Mouse (Mus musculus): Measurements from ENCODE around the gene Arf3. TPM values are rescaled to one million over a fixed set of nuclear protein-coding genes. Genes with fewer than 3 reads are reported as not detected.

The Arf3 gene
- total and polyA plus RNA-seq, 3 experiments: 37.4 to 239 (median 140) TPM

- no peak within 1 kb of the TSS for H3K9ac ChIP-seq (ENCODE audit: control insufficient read depth, low read depth, low read length, poor library complexity, severe bottlenecking)
- H3K27ac ChIP-seq (ENCODE audit: control insufficient read depth, low read depth, low read length): no peak within 1 kb of the TSS
- peak within 1 kb of the TSS in 1 of 2 experiments; percentile 37; a peak in 1 of 4 replicates for H3K4me3 ChIP-seq (ENCODE audit: control insufficient read depth in 1 of 2, insufficient read depth in 1 of 2, low read depth in 2 of 2, low read length in 2 of 2)
- TF ChIP-seq ZNF384 (IDR thresholded peaks at IDR 0.05; ENCODE audit: low read depth, low read length): peak; percentile 99
- peak; percentile 80 for TF ChIP-seq HCFC1 (IDR thresholded peaks at IDR 0.05; ENCODE audit: low read depth, low read length)
- TF ChIP-seq SIN3A (IDR thresholded peaks at IDR 0.05; ENCODE audit: low read length): peak; percentile 99
- no peak for TF ChIP-seq NELFE (IDR thresholded peaks at IDR 0.05; ENCODE audit: low read depth, low read length)
- no peak for TF ChIP-seq RCOR1 (IDR thresholded peaks at IDR 0.05; ENCODE audit: low read depth, low read length)
- TF ChIP-seq ELF1 (IDR thresholded peaks at IDR 0.05; ENCODE audit: low read depth, low read length): peak; percentile 26; the same call in 1 of the 2 replicates
- TF ChIP-seq MXI1 (IDR thresholded peaks at IDR 0.05; ENCODE audit: low read depth, low read length): peak; percentile 86
- peak; percentile 44 to 86 (median 78); a peak in 5 of 6 replicates for TF ChIP-seq CTCF (IDR thresholded peaks at IDR 0.05 in 2 of 3, conservative IDR thresholded peaks at IDR 0.05 in 1 of 3; ENCODE audit: control insufficient read depth in 1 of 3, insufficient read depth in 1 of 3, low read depth in 2 of 3, low read length in 3 of 3, poor library complexity in 1 of 3, severe bottlenecking in 1 of 3)
- 0 out of 2 replicates have a peak, but pooled peaks have one; percentile 16 for TF ChIP-seq TBP (IDR thresholded peaks at IDR 0.05; ENCODE audit: low read depth, low read length)
- no peak; the same call in 1 of the 2 replicates for TF ChIP-seq GABPA (IDR thresholded peaks at IDR 0.05; ENCODE audit: low read depth, low read length)
- no peaks in the 10 kb centered on the region for H3K79me2 ChIP-seq (ENCODE audit: control insufficient read depth, insufficient read depth, low read length, poor library complexity)
- H3K27me3 ChIP-seq (ENCODE audit: control insufficient read depth in 1 of 2, insufficient read depth in 2 of 2, low read length in 2 of 2): peaks cover 4 to 17% of the 10 kb centered on the region in 2 experiments
- H3K9me3 ChIP-seq (replicated peaks; ENCODE audit: insufficient read depth, low read length): no peaks in the 10 kb centered on the region
- peak; percentile 95 for DNase-seq (ENCODE audit: low read depth, low spot score)
- no peaks in the 10 kb centered on the region; a peak in 1 of 4 replicates for H3K36me3 ChIP-seq (ENCODE audit: control insufficient read depth in 1 of 2, insufficient read depth in 2 of 2, low read length in 2 of 2)
- H3K4me1 ChIP-seq (ENCODE audit: control insufficient read depth in 1 of 2, insufficient read depth in 2 of 2, low read length in 2 of 2): no peaks in the 10 kb centered on the region; a peak in 1 of 4 replicates
Measured at GRCm38 (mm10) chr15:98707766-98708372, 55.1 kb downstream of the Arf3 start, which contains the start of gene Ccdc65. Gene Ccdc65, plus strand, starts transcription at chr15:98708207.

- Histone ChIP-seq H3K27me3 (ENCODE audit: control insufficient read depth in 1 of 2, insufficient read depth in 2 of 2, low read length in 2 of 2) (peaks cover 8 to 29% of the 10 kb centered on the region in 2 experiments), H3K79me2 (ENCODE audit: control insufficient read depth, insufficient read depth, low read length, poor library complexity) (no peaks in the 10 kb centered on the region), H3K4me3 (ENCODE audit: control insufficient read depth in 1 of 2, insufficient read depth in 1 of 2, low read depth in 2 of 2, low read length in 2 of 2) (no peak overlapping the region), H3K36me3 (ENCODE audit: control insufficient read depth in 1 of 2, insufficient read depth in 2 of 2, low read length in 2 of 2) (no peaks in the 10 kb centered on the region; a peak in 1 of 4 replicates), H3K27ac (ENCODE audit: control insufficient read depth, low read depth, low read length) (no peak overlapping the region), H3K4me1 (ENCODE audit: control insufficient read depth in 1 of 2, insufficient read depth in 2 of 2, low read length in 2 of 2) (no peaks in the 10 kb centered on the region; a peak in 2 of 4 replicates), H3K9me3 (replicated peaks; ENCODE audit: insufficient read depth, low read length) (no peaks in the 10 kb centered on the region), H3K9ac (ENCODE audit: control insufficient read depth, low read depth, low read length, poor library complexity, severe bottlenecking) (no peak overlapping the region)
- no peak for DNase-seq (ENCODE audit: low read depth, low spot score)
- no peak for TF ChIP-seq CTCF (IDR thresholded peaks at IDR 0.05 in 2 of 3, conservative IDR thresholded peaks at IDR 0.05 in 1 of 3; ENCODE audit: control insufficient read depth in 1 of 3, insufficient read depth in 1 of 3, low read depth in 2 of 3, low read length in 3 of 3, poor library complexity in 1 of 3, severe bottlenecking in 1 of 3)
- TF ChIP-seq ELF1 (IDR thresholded peaks at IDR 0.05; ENCODE audit: low read depth, low read length): no peak
- no peak for TF ChIP-seq KAT2A (conservative IDR thresholded peaks at IDR 0.05; ENCODE audit: low read depth, low read length)
- no peak for TF ChIP-seq SIN3A (IDR thresholded peaks at IDR 0.05; ENCODE audit: low read length)
- no peak for TF ChIP-seq ETS1 (IDR thresholded peaks at IDR 0.05; ENCODE audit: low read depth, low read length)
- TF ChIP-seq ZKSCAN1 (IDR thresholded peaks at IDR 0.05; ENCODE audit: low read depth, low read length): no peak
- no peak for TF ChIP-seq TBP (IDR thresholded peaks at IDR 0.05; ENCODE audit: low read depth, low read length)
- TF ChIP-seq ZNF384 (IDR thresholded peaks at IDR 0.05; ENCODE audit: low read depth, low read length): no peak
- TF ChIP-seq HCFC1 (IDR thresholded peaks at IDR 0.05; ENCODE audit: low read depth, low read length): no peak
- no peak for TF ChIP-seq SMC3 (IDR thresholded peaks at IDR 0.05; ENCODE audit: low read depth, low read length)
- TF ChIP-seq EP300 (IDR thresholded peaks at IDR 0.05; ENCODE audit: low read depth in 1 of 2, low read length in 2 of 2): no peak
- TF ChIP-seq RCOR1 (IDR thresholded peaks at IDR 0.05; ENCODE audit: low read depth, low read length): no peak
- no peak for TF ChIP-seq MAZ (IDR thresholded peaks at IDR 0.05; ENCODE audit: low read depth, low read length)
- TF ChIP-seq ZMIZ1 (IDR thresholded peaks at IDR 0.05; ENCODE audit: low read depth, low read length): no peak
- no peak for TF ChIP-seq POLR2A (IDR thresholded peaks at IDR 0.05; ENCODE audit: control insufficient read depth in 1 of 2, insufficient read depth in 1 of 2, low read depth in 1 of 2, low read length in 2 of 2, poor library complexity in 1 of 2)
- no peak for TF ChIP-seq MEF2A (IDR thresholded peaks at IDR 0.05; ENCODE audit: extremely low read depth, insufficient replicate concordance, low read depth, low read length, poor library complexity, severe bottlenecking)
- TF ChIP-seq E2F4 (IDR thresholded peaks at IDR 0.05; ENCODE audit: borderline replicate concordance, low read depth, low read length): no peak
Measured at GRCm38 (mm10) chr15:98704312-98704711, 58.7 kb downstream of the Arf3 start.

Measured in MEL (cell line).